Mouse (Mus musculus) megakaryocyte progenitor cell, adult 5-6 weeks (primary cell): ENCODE measurements around the gene Itgal. TPM values are rescaled to one million over a fixed set of nuclear protein-coding genes. Genes with fewer than 3 reads are reported as not detected.
"Not testable (repeated sequence)": the region's sequence is repeated elsewhere in the genome, so short reads cannot be mapped to it uniquely, and the experiment has no call there.

Source experiments
- ATAC-seq: replicated peaks from 2 replicates; pipeline ENCODE4 v1.8.0; 2016; ENCODE audit warnings: mild to moderate bottlenecking, moderate TSS enrichment, inconsistent platforms; ENCODE audit not compliant: poor library complexity
- total RNA-seq, 2 experiments: library from RNA; stranded (forward) in 1 of 2; stranded (reverse) in 1 of 2; fragments of 157-497, 149-512 nt in 1 of 2; fragments of 200-1000 nt in 1 of 2; gene quantifications; 2 replicates each; pipeline versions ENCODE4 v1.2.3 to v1.2.4; 2015 to 2017

Itgal gene
- total RNA-seq, 2 experiments from 2014 or later: 23.8 to 50.3 TPM

DNA sequence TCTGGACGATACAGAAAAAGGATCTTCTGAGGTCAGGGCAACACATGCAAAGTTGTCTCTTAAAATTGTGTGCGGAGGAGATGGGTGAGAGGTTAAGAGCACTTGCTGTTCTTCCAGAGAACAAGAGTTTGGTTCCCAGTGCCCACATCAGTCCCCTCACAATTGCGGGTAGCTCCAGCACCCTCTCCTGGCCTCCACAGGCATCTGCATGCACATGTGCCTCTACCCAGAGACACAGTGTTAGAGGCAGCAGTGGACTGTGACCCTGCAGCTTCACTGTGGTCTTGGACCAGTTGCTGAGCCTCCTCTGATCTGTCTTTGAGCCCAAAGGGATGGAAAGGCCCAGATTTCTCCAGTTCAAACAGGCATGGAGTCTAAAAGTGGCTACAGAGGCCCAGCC lies 75.8 kb downstream of the Itgal start:
- ATAC-seq: not testable (repeated sequence)

DNA sequence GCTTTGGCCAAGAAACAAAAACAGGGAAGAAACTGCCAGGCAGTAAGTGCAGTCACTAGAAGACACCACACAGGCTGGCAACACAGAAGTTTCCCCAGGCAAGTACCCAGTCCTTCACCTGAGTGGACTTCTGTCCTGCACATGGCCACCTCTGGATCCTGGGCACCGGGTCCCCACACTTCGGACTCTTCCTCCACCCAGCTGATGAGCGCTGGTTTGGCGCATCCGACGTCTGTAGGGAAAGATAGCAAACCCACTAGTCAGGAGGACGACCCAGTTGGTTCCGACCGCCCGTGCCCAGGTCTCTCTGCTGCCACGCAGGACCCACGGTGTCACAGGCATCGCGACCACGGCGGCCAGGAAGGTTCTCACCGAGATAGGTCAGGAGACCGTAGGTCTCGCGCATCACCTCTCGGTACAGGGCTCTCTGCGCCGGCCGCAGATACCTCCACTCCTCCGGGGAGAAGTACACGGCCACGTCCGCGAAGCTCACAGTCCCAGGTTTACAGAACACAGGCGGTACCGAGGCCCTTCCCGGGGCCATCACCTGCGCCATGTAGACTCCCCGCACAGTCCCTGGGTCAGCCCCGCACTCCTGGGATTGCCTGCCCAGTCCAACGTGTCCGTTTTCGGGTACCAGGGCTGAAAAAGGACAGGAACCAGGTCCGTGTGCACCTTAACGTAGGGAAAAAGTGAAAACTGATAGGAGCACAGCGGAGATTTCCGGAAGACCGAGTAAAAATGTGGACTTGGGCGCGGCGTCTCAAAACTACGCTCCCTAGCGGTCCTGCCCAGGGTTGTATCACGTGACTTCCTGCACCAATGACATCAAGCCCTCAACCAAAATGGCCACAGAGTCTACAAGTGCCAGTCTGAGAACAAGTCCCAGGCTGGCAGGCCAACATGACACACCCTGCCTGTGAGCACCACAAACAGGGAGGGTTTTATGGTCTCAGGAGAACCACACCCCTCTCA lies 79.5 kb downstream of the Itgal start, which contains the start of gene Zfp747:
Zfp747 (minus strand) TSS at position 780 of the 975 bp plus-strand sequence.
- peak; percentile 95 for ATAC-seq

- ATAC-seq: no peak
Observed at GRCm38 (mm10) chr7:127378310-127378921, 82.4 kb downstream of the Itgal start.

Other genes with a start within 250 kb of the Itgal start
- gene Zg16, start 208.9 kb upstream of the Itgal start, total RNA-seq (2015): 4.4 and 4.7 TPM in 2 replicates
- 1.7 and 4.0 TPM in 2 replicates for gene Zg16, start 208.9 kb upstream of the Itgal start, total RNA-seq (2017)
- 27.4 and 27.5 TPM in 2 replicates for gene AI467606, start 204.9 kb upstream of the Itgal start, total RNA-seq (2015)
- 17.5 and 20.6 TPM in 2 replicates for gene AI467606, start 204.9 kb upstream of the Itgal start, total RNA-seq (2017)
- gene Qprt, start 174.0 kb upstream of the Itgal start, total RNA-seq (2015): 2.0 and 3.5 TPM in 2 replicates
- gene Qprt, start 174.0 kb upstream of the Itgal start, total RNA-seq (2017): 1.1 and 1.9 TPM in 2 replicates
- gene Spn, start 158.4 kb upstream of the Itgal start, total RNA-seq (2015): 86.0 and 93.4 TPM in 2 replicates
- 294 and 316 TPM in 2 replicates for gene Spn, start 158.4 kb upstream of the Itgal start, total RNA-seq (2017)
- 16.8 and 17.4 TPM in 2 replicates for gene Cd2bp2, start 100.2 kb upstream of the Itgal start, total RNA-seq (2015)
- 56.0 and 65.7 TPM in 2 replicates for gene Cd2bp2, start 100.2 kb upstream of the Itgal start, total RNA-seq (2017)
- gene Tbc1d10b, start 87.8 kb upstream of the Itgal start, total RNA-seq (2015): 12.8 and 13.8 TPM in 2 replicates
- gene Tbc1d10b, start 87.8 kb upstream of the Itgal start, total RNA-seq (2017): 34.0 and 36.0 TPM in 2 replicates
- 7.8 and 10.6 TPM in 2 replicates for gene Mylpf, start 87.4 kb upstream of the Itgal start, total RNA-seq (2015)
- gene Mylpf, start 87.4 kb upstream of the Itgal start, total RNA-seq (2017): 6.0 and 6.8 TPM in 2 replicates
- gene Zfp553, start 63.2 kb upstream of the Itgal start, total RNA-seq (2015): 6.5 and 9.0 TPM in 2 replicates
- 13.8 and 15.4 TPM in 2 replicates for gene Zfp553, start 63.2 kb upstream of the Itgal start, total RNA-seq (2017)
- 27.0 and 38.6 TPM in 2 replicates for gene Sept1, start 63.1 kb upstream of the Itgal start, total RNA-seq (2015)
- gene Sept1, start 63.1 kb upstream of the Itgal start, total RNA-seq (2017): 21.7 and 35.4 TPM in 2 replicates
- 3.4 and 3.5 TPM in 2 replicates for gene Zfp771, start 52.0 kb upstream of the Itgal start, total RNA-seq (2015)
- 2.7 and 8.0 TPM in 2 replicates for gene Zfp771, start 52.0 kb upstream of the Itgal start, total RNA-seq (2017)
- 92.7 and 106 TPM in 2 replicates for gene Dctpp1, start 35.6 kb upstream of the Itgal start, total RNA-seq (2015)
- 62.4 and 63.5 TPM in 2 replicates for gene Dctpp1, start 35.6 kb upstream of the Itgal start, total RNA-seq (2017)
- 63.9 and 74.4 TPM in 2 replicates for gene Sephs2, start 22.2 kb upstream of the Itgal start, total RNA-seq (2015)
- gene Sephs2, start 22.2 kb upstream of the Itgal start, total RNA-seq (2017): 161 and 168 TPM in 2 replicates
- gene Zfp768, start 49.3 kb downstream of the Itgal start, total RNA-seq (2015): 2.3 and 3.2 TPM in 2 replicates
- gene Zfp768, start 49.3 kb downstream of the Itgal start, total RNA-seq (2017): 6.5 and 8.9 TPM in 2 replicates
- 4.2 and 4.3 TPM in 2 replicates for gene Zfp747, start 79.8 kb downstream of the Itgal start, total RNA-seq (2015)
- gene Zfp747, start 79.8 kb downstream of the Itgal start, total RNA-seq (2017): 7.4 and 9.2 TPM in 2 replicates
- gene 9130019O22Rik, start 90.9 kb downstream of the Itgal start, total RNA-seq (2015): 1.5 and 2.1 TPM in 2 replicates
- gene 9130019O22Rik, start 90.9 kb downstream of the Itgal start, total RNA-seq (2017): 4.2 and 6.5 TPM in 2 replicates
- 1.0 and 1.5 TPM in 2 replicates for gene E430018J23Rik, start 97.4 kb downstream of the Itgal start, total RNA-seq (2015)
- gene E430018J23Rik, start 97.4 kb downstream of the Itgal start, total RNA-seq (2017): 2.3 and 4.8 TPM in 2 replicates
- gene Zfp764, start 110.6 kb downstream of the Itgal start, total RNA-seq (2015): 9.3 and 10.9 TPM in 2 replicates
- 9.9 and 12.4 TPM in 2 replicates for gene Zfp764, start 110.6 kb downstream of the Itgal start, total RNA-seq (2017)
- 7.1 and 9.0 TPM in 2 replicates for gene Zfp688, start 125.8 kb downstream of the Itgal start, total RNA-seq (2015)
- 4.7 and 5.9 TPM in 2 replicates for gene Zfp688, start 125.8 kb downstream of the Itgal start, total RNA-seq (2017)
- 2.2 and 2.3 TPM in 2 replicates for gene Zfp689, start 152.9 kb downstream of the Itgal start, total RNA-seq (2015)
- 1.2 and 3.0 TPM in 2 replicates for gene Zfp689, start 152.9 kb downstream of the Itgal start, total RNA-seq (2017)
- gene Prr14, start 163.4 kb downstream of the Itgal start, total RNA-seq (2015): 74.8 and 85.3 TPM in 2 replicates
- gene Prr14, start 163.4 kb downstream of the Itgal start, total RNA-seq (2017): 22.6 and 27.2 TPM in 2 replicates
- 90.7 and 101 TPM in 2 replicates for gene Fbrs, start 182.9 kb downstream of the Itgal start, total RNA-seq (2015)
- gene Fbrs, start 182.9 kb downstream of the Itgal start, total RNA-seq (2017): 19.5 and 20.0 TPM in 2 replicates
- gene Srcap, start 215.7 kb downstream of the Itgal start, total RNA-seq (2015): 64.0 and 78.0 TPM in 2 replicates
- 20.6 and 24.1 TPM in 2 replicates for gene Srcap, start 215.7 kb downstream of the Itgal start, total RNA-seq (2017)
- 26.3 and 26.8 TPM in 2 replicates for gene Gm42715, start 223.3 kb downstream of the Itgal start, total RNA-seq (2015)
- gene Gm42715, start 223.3 kb downstream of the Itgal start, total RNA-seq (2017): 4.8 and 5.9 TPM in 2 replicates